Mouse (Mus musculus) heart, postnatal 4 days (tissue): ENCODE results near the gene Sag. TPM values are rescaled to one million over a fixed set of nuclear protein-coding genes. Genes with fewer than 3 reads are reported as not detected.
A peak's percentile ranks its signal among the peaks of the same experiment; 100 is the strongest.
"Not testable (repeated sequence)": the region's sequence is repeated elsewhere in the genome, so short reads cannot be mapped to it uniquely, and the experiment has no call there.

Source experiments
- DNase-seq: peaks from one replicate; pipeline ENCODE4 v3.0.0; 2021
- total RNA-seq, 2 experiments: library from RNA; stranded (reverse); gene quantifications; 2 replicates each; pipeline ENCODE4 v1.2.3; 2021

Sag gene
- total RNA-seq, 2 experiments from 2014 or later = 0.33 to 0.45 TPM

- DNase-seq = no peak
Measured at GRCm38 (mm10) chr1:87825281-87825680, 21.8 kb downstream of the Sag start.

GRCm38 (mm10) chr1:87825991-87826390 lies 22.5 kb downstream of the Sag start:
- DNase-seq = no peak

- DNase-seq = no peak
Measured at GRCm38 (mm10) chr1:87826474-87826873, 23.0 kb downstream of the Sag start.

- DNase-seq = not testable (repeated sequence)
Measured at GRCm38 (mm10) chr1:87827476-87827875, 24.0 kb downstream of the Sag start.

- peak; percentile 17 for DNase-seq
Measured at GRCm38 (mm10) chr1:87828185-87828584, 24.7 kb downstream of the Sag start.

- DNase-seq = no peak
Measured at GRCm38 (mm10) chr1:87828926-87829580, 25.6 kb downstream of the Sag start.

- peak; percentile 36 for DNase-seq
Measured at GRCm38 (mm10) chr1:87829621-87830211, 26.2 kb downstream of the Sag start.

- no peak for DNase-seq
Measured at GRCm38 (mm10) chr1:87836453-87836852, 33.0 kb downstream of the Sag start.

- no peak for DNase-seq
Measured at GRCm38 (mm10) chr1:87837018-87837417, 33.5 kb downstream of the Sag start.

GRCm38 (mm10) chr1:87840411-87841208 lies 37.1 kb downstream of the Sag start:
- DNase-seq = no peak

GRCm38 (mm10) chr1:87846801-87847474 lies 43.5 kb downstream of the Sag start:
- peak; percentile 37 for DNase-seq

GRCm38 (mm10) chr1:87847475-87848168 lies 44.1 kb downstream of the Sag start:
- DNase-seq = no peak

GRCm38 (mm10) chr1:87848237-87848996 lies 44.9 kb downstream of the Sag start:
- DNase-seq = no peak

GRCm38 (mm10) chr1:87849278-87849677 lies 45.8 kb downstream of the Sag start:
- DNase-seq = no peak

GRCm38 (mm10) chr1:87851344-87851743 lies 47.9 kb downstream of the Sag start:
- DNase-seq = no peak

GRCm38 (mm10) chr1:87852081-87852790 lies 48.8 kb downstream of the Sag start:
- DNase-seq = no peak

GRCm38 (mm10) chr1:87852892-87853600 lies 49.6 kb downstream of the Sag start, which contains the start of gene Dgkd:
Gene Dgkd, plus strand, starts transcription at chr1:87853287.
- peak; percentile 85 for DNase-seq

- DNase-seq = peak; percentile 38
Measured at GRCm38 (mm10) chr1:87853601-87854361, 50.3 kb downstream of the Sag start.

- no peak for DNase-seq
Measured at GRCm38 (mm10) chr1:87854411-87854810, 50.9 kb downstream of the Sag start.
